ENCODE assay signal across 10 mouse cellular contexts in the genomic region with DNA sequence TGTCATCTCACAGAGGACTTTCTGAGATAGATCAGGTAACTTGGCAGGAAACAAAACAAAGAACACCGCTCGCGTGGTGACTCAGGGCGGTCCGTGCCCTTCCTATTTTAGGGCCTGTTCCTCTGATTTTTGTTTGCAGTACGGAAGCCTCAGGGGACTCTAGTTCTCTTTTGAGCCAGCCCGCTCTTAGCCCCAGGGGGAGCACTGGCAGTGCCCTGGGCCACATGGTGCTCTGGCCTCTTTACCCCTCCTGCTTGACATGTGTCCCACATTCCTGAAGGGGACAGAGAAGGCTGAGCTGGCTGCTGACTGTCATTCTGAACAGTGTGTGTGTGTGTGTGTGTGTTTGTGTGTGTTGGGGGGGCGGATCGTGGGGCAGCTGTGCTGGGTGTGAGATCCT. TPM values are rescaled to one million over a fixed set of nuclear protein-coding genes. Genes with fewer than 3 reads are reported as not detected.
A peak's percentile ranks its signal among the peaks of the same experiment; 100 is the strongest.
DNase-seq lines count a peak whose midpoint lies in the region; ATAC-seq and TF ChIP-seq lines count a peak whose summit lies in the region.
"Had no signal": no experiment of that assay in that cellular context is flagged by ENCODE, and none has a peak within 500 bp of the region (broad histone marks: within the 10 kb centered on the region; RNA-seq: fewer than 3 reads in every experiment).

No protein-coding gene starts in this region.

- H3K36me3 ChIP-seq in intestine, embryonic 16.5 days (ENCODE audit: control insufficient read depth, insufficient read depth, low read length): no peaks in the 10 kb centered on the region
- H3K36me3 ChIP-seq in intestine, postnatal 0 days (ENCODE audit: control insufficient read depth, insufficient read depth): no peaks in the 10 kb centered on the region; the same call in 1 of the 2 replicates
- H3K36me3 ChIP-seq in liver, postnatal 0 days (replicated peaks; ENCODE audit: insufficient read depth, low read length): peaks cover 3% of the 10 kb centered on the region; the same call in 1 of the 2 replicates
- H3K36me3 ChIP-seq: intestine, embryonic 15.5 days; midbrain, embryonic 12.5 days had no signal

- peak overlapping the region; percentile 36; the same call in 1 of the 2 replicates for H3K9ac ChIP-seq in intestine, embryonic 16.5 days (ENCODE audit: low read depth, low read length)
- no peak overlapping the region for H3K9ac ChIP-seq in intestine, postnatal 0 days (ENCODE audit: low read depth, low read length)
- peak overlapping the region; percentile 38; the same call in 1 of the 2 replicates for H3K9ac ChIP-seq in liver, postnatal 0 days (replicated peaks)
- H3K9ac ChIP-seq: intestine, embryonic 15.5 days; midbrain, embryonic 12.5 days had no signal

- no peak for TF ChIP-seq CTCF in intestine, postnatal 0 days (IDR thresholded peaks at IDR 0.05; ENCODE audit: low read depth)
- no peak for TF ChIP-seq CTCF in bone marrow, adult 2 months (IDR thresholded peaks at IDR 0.05; ENCODE audit: control insufficient read depth, insufficient read depth, low read length)
- TF ChIP-seq CTCF in liver, postnatal 0 days (IDR thresholded peaks at IDR 0.05; ENCODE audit: low read depth): peak; percentile 23; the same call in 1 of the 2 replicates

- DNase-seq in B cell, adult 2 months: peak; percentile 73 to 79
- DNase-seq in liver, postnatal 0 days: peak; percentile 44
- DNase-seq in thymus, postnatal 10 days (ENCODE audit: low spot score in 2 of 2): no peak
- DNase-seq in left cerebral cortex, adult 9 months (ENCODE audit: low spot score in 2 of 2): no peak
- DNase-seq in right cerebral cortex, adult 2 months (ENCODE audit: low spot score in 2 of 2): no peak

- H3K27me3 ChIP-seq in intestine, embryonic 16.5 days (replicated peaks; ENCODE audit: control insufficient read depth, insufficient read depth, low read length): no peaks in the 10 kb centered on the region
- no peaks in the 10 kb centered on the region for H3K27me3 ChIP-seq in intestine, postnatal 0 days (replicated peaks; ENCODE audit: control insufficient read depth, insufficient read depth, low read length)
- no peaks in the 10 kb centered on the region for H3K27me3 ChIP-seq in liver, postnatal 0 days (ENCODE audit: insufficient read depth, low read length)
- H3K27me3 ChIP-seq: intestine, embryonic 15.5 days; midbrain, embryonic 12.5 days had no signal

- TF ChIP-seq POLR2A in bone marrow, adult 2 months (IDR thresholded peaks at IDR 0.05; ENCODE audit: borderline replicate concordance, control insufficient read depth, low read depth, low read length): no peak

- H3K4me1 ChIP-seq in intestine, embryonic 16.5 days (ENCODE audit: control insufficient read depth, insufficient read depth, low read length): peaks cover 74% of the 10 kb centered on the region
- peaks cover 28% of the 10 kb centered on the region for H3K4me1 ChIP-seq in intestine, postnatal 0 days (replicated peaks; ENCODE audit: control insufficient read depth, insufficient read depth, low read length)
- H3K4me1 ChIP-seq in bone marrow, adult 2 months (ENCODE audit: control insufficient read depth, insufficient read depth, low read length): peaks cover 28% of the 10 kb centered on the region
- peaks cover 88% of the 10 kb centered on the region for H3K4me1 ChIP-seq in liver, postnatal 0 days (ENCODE audit: insufficient read depth)

- H3K9me3 ChIP-seq in intestine, embryonic 16.5 days (ENCODE audit: control insufficient read depth, low read length): no peaks in the 10 kb centered on the region
- H3K9me3 ChIP-seq in intestine, postnatal 0 days (ENCODE audit: control insufficient read depth): no peaks in the 10 kb centered on the region
- H3K9me3 ChIP-seq in liver, postnatal 0 days (ENCODE audit: low read length): no peaks in the 10 kb centered on the region
- H3K9me3 ChIP-seq: intestine, embryonic 15.5 days; midbrain, embryonic 12.5 days had no signal

- TF ChIP-seq EP300 in liver, postnatal 0 days (IDR thresholded peaks at IDR 0.05; ENCODE audit: low read depth): peak; percentile 13; the same call in 1 of the 2 replicates

- WGBS in intestine, embryonic 16.5 days: 41% methylated on average over 9 of the region's 9 CpGs
- 50% methylated on average over 9 of the region's 9 CpGs for WGBS in intestine, postnatal 0 days
- WGBS in bone marrow, adult 2 months: 23% methylated on average over 9 of the region's 9 CpGs
- WGBS in liver, postnatal 0 days (ENCODE audit: insufficient replicate concordance): 29% methylated on average over 9 of the region's 9 CpGs

- no peak overlapping the region for H3K4me2 ChIP-seq in intestine, embryonic 16.5 days (ENCODE audit: low read depth, low read length)
- H3K4me2 ChIP-seq in intestine, postnatal 0 days (replicated peaks; ENCODE audit: low read depth): no peak overlapping the region
- peak overlapping the region; percentile 47 for H3K4me2 ChIP-seq in liver, postnatal 0 days (ENCODE audit: low read depth, low read length)
- H3K4me2 ChIP-seq: intestine, embryonic 15.5 days; midbrain, embryonic 12.5 days had no signal

- H3K4me3 ChIP-seq in intestine, embryonic 16.5 days (ENCODE audit: low read length): no peak overlapping the region
- no peak overlapping the region for H3K4me3 ChIP-seq in intestine, postnatal 0 days (ENCODE audit: low read depth, low read length)
- no peak overlapping the region for H3K4me3 ChIP-seq in bone marrow, adult 2 months (replicated peaks; ENCODE audit: control insufficient read depth, low read depth, low read length)
- no peak overlapping the region for H3K4me3 ChIP-seq in liver, postnatal 0 days (ENCODE audit: low read depth, low read length)
- H3K4me3 ChIP-seq: intestine, embryonic 15.5 days; midbrain, embryonic 12.5 days had no signal

- H3K27ac ChIP-seq in intestine, embryonic 16.5 days (ENCODE audit: low read length): peak overlapping the region; percentile 20; the same call in 1 of the 2 replicates
- no peak overlapping the region for H3K27ac ChIP-seq in intestine, postnatal 0 days (ENCODE audit: low read depth, low read length)
- H3K27ac ChIP-seq in bone marrow, adult 2 months (ENCODE audit: control insufficient read depth, insufficient read depth, low read depth, low read length, poor library complexity): peak overlapping the region; percentile 78
- H3K27ac ChIP-seq in liver, postnatal 0 days (ENCODE audit: low read depth): peak overlapping the region; percentile 75
- H3K27ac ChIP-seq: intestine, embryonic 15.5 days; midbrain, embryonic 12.5 days had no signal

- ATAC-seq in intestine, embryonic 16.5 days: no peak
- no peak for ATAC-seq in intestine, postnatal 0 days
- ATAC-seq in liver, postnatal 0 days: peak; percentile 21; the same call in 1 of the 2 replicates
- ATAC-seq: intestine, embryonic 15.5 days had no signal

RNA-seq across cellular contexts. Expression of a gene that starts 46.8 kb away (rescaled TPM):
- 16.7 and 16.8 TPM in 2 replicates for polyA plus RNA-seq in intestine, embryonic 16.5 days (2015; fragmentation: Nextera tagmentation; extraction: Ambion mirVana)
- polyA plus RNA-seq in intestine, postnatal 0 days (2015; fragmentation: Nextera tagmentation; extraction: Ambion mirVana): 47.1 and 48.9 TPM in 2 replicates
- polyA plus RNA-seq in bone marrow, adult 2 months (2011; ENCODE audit: insufficient read depth, insufficient read length, low replicate concordance, missing spikeins): 11.5 and 16.2 TPM in 2 replicates
- 22.3 and 22.6 TPM in 2 replicates for polyA plus RNA-seq in liver, postnatal 0 days (2015; fragmentation: Nextera tagmentation; extraction: Ambion mirVana)

Comparison
In these comparisons a context has a peak if more than half of its experiments do, and no peak if none do; other contexts are left out.
1. DNase-seq: peak in B cell, adult 2 months (2 of 2) and liver, postnatal 0 days (single experiment); none in thymus, postnatal 10 days (0 of 2), left cerebral cortex, adult 9 months (0 of 2) and right cerebral cortex, adult 2 months (0 of 2).